Mouse (Mus musculus) intestine, embryonic 15.5 days (tissue): ENCODE data around the gene Pip4k2a. TPM values are rescaled to one million over a fixed set of nuclear protein-coding genes. Genes with fewer than 3 reads are reported as not detected.

ENCODE experiments used
- ATAC-seq: fragments of 200-750 bp; cut with Nextera tagmentation; 2 replicates; pipeline ENCODE4 v1.8.0; 2017; ENCODE audit warnings: moderate TSS enrichment, moderate library complexity
- H3K27ac ChIP-seq: fragments of 300-500 bp; sonication (generic); 2 replicates; pipeline ENCODE4 v1.5.1; 2015; ENCODE audit warnings: mild to moderate bottlenecking, inconsistent platforms
- H3K27me3 ChIP-seq: fragments of 300-500 bp; sonication (generic); replicated peaks from 2 replicates; pipeline ENCODE4 v1.6.1; 2015; ENCODE audit warnings: inconsistent platforms
- H3K36me3 ChIP-seq: fragments of 300-500 bp; sonication (generic); 2 replicates; pipeline ENCODE4 v1.6.1; 2015; ENCODE audit warnings: inconsistent platforms
- H3K4me1 ChIP-seq: fragments of 300-500 bp; sonication (generic); replicated peaks from 2 replicates; pipeline ENCODE4 v1.6.1; 2015; ENCODE audit warnings: inconsistent platforms
- H3K4me2 ChIP-seq: fragments of 300-500 bp; sonication (generic); replicated peaks from 2 replicates; pipeline ENCODE4 v1.6.1; 2015; ENCODE audit warnings: mild to moderate bottlenecking, inconsistent platforms
- H3K4me3 ChIP-seq: fragments of 300-500 bp; sonication (generic); replicated peaks from 2 replicates; pipeline ENCODE4 v1.5.1; 2015; ENCODE audit warnings: inconsistent platforms
- H3K9ac ChIP-seq: fragments of 300-500 bp; sonication (generic); 2 replicates; pipeline ENCODE4 v1.6.1; 2015; ENCODE audit warnings: inconsistent platforms
- H3K9me3 ChIP-seq: fragments of 300-500 bp; sonication (generic); 2 replicates; pipeline ENCODE4 v1.6.1; 2016; ENCODE audit warnings: inconsistent platforms
- WGBS: fragments of 180-500 bp; shearing (Covaris S2); methylation state at CpG from one replicate; pipeline ENCODE4 v1.1.7; 2015; 5-methylcytosine and 5-hydroxymethylcytosine counted together
- polyA plus RNA-seq: library from polyadenylated mRNA; unstranded; fragments of >200 nt; fragmentation: Nextera tagmentation; extraction: Ambion mirVana; gene quantifications from 2 replicates; pipeline ENCODE4 v1.2.1, GENCODE M21; 2015

Pip4k2a gene
- polyA plus RNA-seq, 1 experiment from 2014 or later: 8.9 TPM

- 73% methylated on average over 2 of the region's 2 CpGs for WGBS
- H3K36me3 ChIP-seq: no peaks in the 10 kb centered on the region
- H3K4me1 ChIP-seq: no peaks in the 10 kb centered on the region
- H3K9me3 ChIP-seq: no peaks in the 10 kb centered on the region; the same call in 1 of the 2 replicates
- ATAC-seq: no peak
- H3K4me2 ChIP-seq: no peak overlapping the region
- H3K27me3 ChIP-seq: no peaks in the 10 kb centered on the region
- no peak overlapping the region for H3K9ac ChIP-seq
- H3K4me3 ChIP-seq: no peak overlapping the region
- no peak overlapping the region for H3K27ac ChIP-seq
These were observed 21.8 kb downstream of the Pip4k2a start for GRCm38 (mm10) chr2:18976175-18976574.

GRCm38 (mm10) chr2:18974882-18975645 lies 22.9 kb downstream of the Pip4k2a start:
- WGBS: 65% methylated on average over 4 of the region's 4 CpGs
- ATAC-seq: no peak
- no peaks in the 10 kb centered on the region for H3K4me1 ChIP-seq
- no peak overlapping the region for H3K4me3 ChIP-seq
- H3K9ac ChIP-seq: no peak overlapping the region
- no peak overlapping the region for H3K27ac ChIP-seq
- H3K27me3 ChIP-seq: no peaks in the 10 kb centered on the region
- no peaks in the 10 kb centered on the region for H3K36me3 ChIP-seq
- H3K4me2 ChIP-seq: no peak overlapping the region
- H3K9me3 ChIP-seq: no peaks in the 10 kb centered on the region; the same call in 1 of the 2 replicates

GRCm38 (mm10) chr2:18971564-18971963 lies 26.4 kb downstream of the Pip4k2a start:
- Histone ChIP-seq H3K9me3 (no peaks in the 10 kb centered on the region; the same call in 1 of the 2 replicates), H3K36me3 (no peaks in the 10 kb centered on the region), H3K4me3 (no peak overlapping the region), H3K27me3 (no peaks in the 10 kb centered on the region), H3K4me2 (no peak overlapping the region), H3K4me1 (peaks cover 6% of the 10 kb centered on the region; the same call in 1 of the 2 replicates), H3K27ac (no peak overlapping the region), H3K9ac (no peak overlapping the region)
- 78% methylated on average over 3 of the region's 3 CpGs for WGBS
- ATAC-seq: no peak

- no peak overlapping the region for H3K9ac ChIP-seq
- no peak for ATAC-seq
- no peak overlapping the region for H3K4me3 ChIP-seq
- H3K27me3 ChIP-seq: no peaks in the 10 kb centered on the region
- 82% methylated on average over 2 of the region's 2 CpGs for WGBS
- no peaks in the 10 kb centered on the region for H3K36me3 ChIP-seq
- no peaks in the 10 kb centered on the region; the same call in 1 of the 2 replicates for H3K9me3 ChIP-seq
- peaks cover 6% of the 10 kb centered on the region; the same call in 1 of the 2 replicates for H3K4me1 ChIP-seq
- no peak overlapping the region for H3K4me2 ChIP-seq
- no peak overlapping the region for H3K27ac ChIP-seq
These were observed 27.5 kb downstream of the Pip4k2a start for GRCm38 (mm10) chr2:18970461-18970860.

- no peaks in the 10 kb centered on the region for H3K27me3 ChIP-seq
- no peaks in the 10 kb centered on the region for H3K36me3 ChIP-seq
- no peaks in the 10 kb centered on the region; the same call in 1 of the 2 replicates for H3K9me3 ChIP-seq
- peaks cover 6% of the 10 kb centered on the region; the same call in 1 of the 2 replicates for H3K4me1 ChIP-seq
- peak; percentile 75 for ATAC-seq
- no peak overlapping the region for H3K4me3 ChIP-seq
- no peak overlapping the region for H3K27ac ChIP-seq
- H3K4me2 ChIP-seq: no peak overlapping the region
- WGBS: 25% methylated on average over 5 of the region's 5 CpGs
- no peak overlapping the region for H3K9ac ChIP-seq
These were observed 28.8 kb downstream of the Pip4k2a start for GRCm38 (mm10) chr2:18969066-18969681.

GRCm38 (mm10) chr2:18967451-18968063 lies 30.4 kb downstream of the Pip4k2a start:
- WGBS: 89% methylated on average over 5 of the region's 5 CpGs
- Histone ChIP-seq H3K9ac (no peak overlapping the region), H3K36me3 (no peaks in the 10 kb centered on the region), H3K27ac (no peak overlapping the region), H3K9me3 (no peaks in the 10 kb centered on the region), H3K4me3 (no peak overlapping the region), H3K4me2 (no peak overlapping the region), H3K4me1 (peaks cover 6% of the 10 kb centered on the region; the same call in 1 of the 2 replicates), H3K27me3 (no peaks in the 10 kb centered on the region)
- no peak for ATAC-seq

GRCm38 (mm10) chr2:18966566-18966965 lies 31.4 kb downstream of the Pip4k2a start:
- Histone ChIP-seq H3K27me3 (no peaks in the 10 kb centered on the region), H3K9me3 (no peaks in the 10 kb centered on the region), H3K4me2 (no peak overlapping the region), H3K4me3 (no peak overlapping the region), H3K4me1 (peaks cover 6% of the 10 kb centered on the region; the same call in 1 of the 2 replicates), H3K9ac (no peak overlapping the region), H3K36me3 (no peaks in the 10 kb centered on the region), H3K27ac (no peak overlapping the region)
- WGBS: 88% methylated on average over 5 of the region's 5 CpGs
- no peak for ATAC-seq

GRCm38 (mm10) chr2:18965950-18966349 lies 32.0 kb downstream of the Pip4k2a start:
- Histone ChIP-seq H3K4me3 (no peak overlapping the region), H3K9me3 (no peaks in the 10 kb centered on the region), H3K27ac (no peak overlapping the region), H3K9ac (no peak overlapping the region), H3K27me3 (no peaks in the 10 kb centered on the region), H3K4me2 (no peak overlapping the region), H3K36me3 (no peaks in the 10 kb centered on the region), H3K4me1 (peaks cover 6% of the 10 kb centered on the region; the same call in 1 of the 2 replicates)
- no peak for ATAC-seq
- 97% methylated on average over 2 of the region's 2 CpGs for WGBS

- ATAC-seq: no peak
- no peaks in the 10 kb centered on the region for H3K9me3 ChIP-seq
- H3K36me3 ChIP-seq: no peaks in the 10 kb centered on the region
- H3K4me3 ChIP-seq: no peak overlapping the region
- H3K4me2 ChIP-seq: no peak overlapping the region
- H3K9ac ChIP-seq: no peak overlapping the region
- H3K27me3 ChIP-seq: no peaks in the 10 kb centered on the region
- H3K27ac ChIP-seq: no peak overlapping the region
- 64% methylated on average over 3 of the region's 3 CpGs for WGBS
- H3K4me1 ChIP-seq: peaks cover 6% of the 10 kb centered on the region; the same call in 1 of the 2 replicates
These were observed 32.8 kb downstream of the Pip4k2a start for GRCm38 (mm10) chr2:18965108-18965507.

- Histone ChIP-seq H3K9me3 (no peaks in the 10 kb centered on the region), H3K27me3 (no peaks in the 10 kb centered on the region), H3K36me3 (no peaks in the 10 kb centered on the region), H3K9ac (no peak overlapping the region), H3K4me2 (no peak overlapping the region), H3K27ac (no peak overlapping the region), H3K4me3 (no peak overlapping the region), H3K4me1 (no peaks in the 10 kb centered on the region)
- no peak for ATAC-seq
- WGBS: 82% methylated on average over 13 of the region's 13 CpGs
These were observed 34.5 kb downstream of the Pip4k2a start for GRCm38 (mm10) chr2:18963286-18964040.

GRCm38 (mm10) chr2:18962502-18962901 lies 35.4 kb downstream of the Pip4k2a start:
- Histone ChIP-seq H3K27ac (no peak overlapping the region), H3K27me3 (no peaks in the 10 kb centered on the region), H3K4me1 (no peaks in the 10 kb centered on the region), H3K9me3 (no peaks in the 10 kb centered on the region), H3K36me3 (no peaks in the 10 kb centered on the region), H3K4me2 (no peak overlapping the region), H3K4me3 (no peak overlapping the region), H3K9ac (no peak overlapping the region)
- ATAC-seq: no peak
- 80% methylated on average over 3 of the region's 3 CpGs for WGBS
